Mouse (Mus musculus): Measurements from ENCODE around the gene AB124611.

The AB124611 gene

GRCm38 (mm10) chr9:21594838-21595237 lies 68.9 kb downstream of the AB124611 start:
- intact Hi-C loops (cut with DNase I): no loop called here

Small RNA genes within 50 kb of the gene (microRNA-seq; reads per million reads assigned to microRNA genes)
- 0.11 to 0.25 reads per million in 2 experiments for gene Mir199a-1

Data from adrenal gland (tissue).